Mouse (Mus musculus) neural tube, embryonic 11.5 days (tissue): ENCODE data around the gene Acta2. TPM values are rescaled to one million over a fixed set of nuclear protein-coding genes. Genes with fewer than 3 reads are reported as not detected.

Source experiments
- ATAC-seq: fragments of 200-750 bp; cut with Nextera tagmentation; 2 replicates; pipeline ENCODE4 v1.8.0; 2017; ENCODE audit warnings: moderate number of reproducible peaks, mild to moderate bottlenecking, moderate TSS enrichment, moderate library complexity; ENCODE audit not compliant: insufficient read depth, low FRiP score, low TSS enrichment
- DNase-seq: peaks from one replicate; pipeline ENCODE4 v3.0.0-alpha.2; 2015; ENCODE audit warnings: low spot score
- H3K27ac ChIP-seq: fragments of 300-500 bp; sonication (generic); 2 replicates; pipeline ENCODE4 v1.5.1; 2014; ENCODE audit warnings: low read depth, mild to moderate bottlenecking, low read length
- H3K27me3 ChIP-seq: fragments of 300-500 bp; sonication (generic); 2 replicates; pipeline ENCODE4 v1.6.1; 2014; ENCODE audit warnings: mild to moderate bottlenecking, low read length, mixed read lengths; ENCODE audit not compliant: control insufficient read depth, insufficient read depth
- H3K36me3 ChIP-seq: fragments of 300-500 bp; sonication (generic); 2 replicates; pipeline ENCODE4 v1.6.1; 2014; ENCODE audit warnings: mild to moderate bottlenecking, low read length, moderate library complexity, mixed read lengths; ENCODE audit not compliant: control insufficient read depth, insufficient read depth
- H3K4me1 ChIP-seq: fragments of 300-500 bp; sonication (generic); 2 replicates; pipeline ENCODE4 v1.6.1; 2014; ENCODE audit warnings: low read length, mixed read lengths; ENCODE audit not compliant: control insufficient read depth, insufficient read depth
- H3K4me2 ChIP-seq: fragments of 300-500 bp; sonication (generic); 2 replicates; pipeline ENCODE4 v1.6.1; 2014; ENCODE audit warnings: low read depth, mild to moderate bottlenecking, moderate library complexity
- H3K4me3 ChIP-seq: fragments of 300-500 bp; sonication (generic); 2 replicates; pipeline ENCODE4 v1.5.1; 2014; ENCODE audit warnings: low read depth, low read length
- H3K9ac ChIP-seq: fragments of 300-500 bp; sonication (generic); 2 replicates; pipeline ENCODE4 v1.6.1; 2014; ENCODE audit warnings: mild to moderate bottlenecking, low read length
- H3K9me3 ChIP-seq: fragments of 300-500 bp; sonication (generic); 2 replicates; pipeline ENCODE4 v1.6.1; 2016; ENCODE audit warnings: low read length; ENCODE audit not compliant: control insufficient read depth
- WGBS: fragments of 180-500 bp; shearing (Covaris S2); extraction: QIAGEN DNeasy Blood & Tissue Kit; methylation state at CpG from one replicate; pipeline ENCODE4 v1.1.7; 2014; 5-methylcytosine and 5-hydroxymethylcytosine counted together
- polyA plus RNA-seq: library from polyadenylated mRNA; unstranded; fragments of >200 nt; fragmentation: Nextera tagmentation; extraction: Ambion mirVana; gene quantifications from 2 replicates; pipeline ENCODE4 v1.2.1, GENCODE M21; 2014

The Acta2 gene
- polyA plus RNA-seq, 1 experiment from 2014 or later = 62.3 TPM

- Histone ChIP-seq H3K9me3 (no peaks in the 10 kb centered on the region), H3K4me1 (no peaks in the 10 kb centered on the region), H3K9ac (no peak overlapping the region), H3K27me3 (no peaks in the 10 kb centered on the region), H3K27ac (no peak overlapping the region), H3K4me2 (no peak overlapping the region), H3K36me3 (no peaks in the 10 kb centered on the region), H3K4me3 (no peak overlapping the region)
- DNase-seq = no peak
- ATAC-seq = no peak
- 90% methylated on average over 6 of the region's 6 CpGs for WGBS
These were observed 28.2 kb upstream of the Acta2 start for GRCm38 (mm10) chr19:34283614-34284013.

GRCm38 (mm10) chr19:34278078-34278477 lies 22.7 kb upstream of the Acta2 start:
- H3K4me3 ChIP-seq = no peak overlapping the region
- H3K27me3 ChIP-seq = no peaks in the 10 kb centered on the region
- no peak for DNase-seq
- H3K9me3 ChIP-seq = no peaks in the 10 kb centered on the region
- H3K27ac ChIP-seq = no peak overlapping the region
- ATAC-seq = no peak
- H3K4me2 ChIP-seq = no peak overlapping the region
- H3K4me1 ChIP-seq = no peaks in the 10 kb centered on the region
- no peak overlapping the region for H3K9ac ChIP-seq
- WGBS = 90% methylated on average over 3 of the region's 3 CpGs
- H3K36me3 ChIP-seq = no peaks in the 10 kb centered on the region

GRCm38 (mm10) chr19:34273073-34273472 lies 17.7 kb upstream of the Acta2 start:
- H3K9me3 ChIP-seq = no peaks in the 10 kb centered on the region
- DNase-seq = no peak
- H3K27ac ChIP-seq = no peak overlapping the region
- no peaks in the 10 kb centered on the region for H3K4me1 ChIP-seq
- no peak overlapping the region for H3K9ac ChIP-seq
- no peak for ATAC-seq
- H3K4me3 ChIP-seq = no peak overlapping the region
- H3K27me3 ChIP-seq = no peaks in the 10 kb centered on the region
- H3K36me3 ChIP-seq = no peaks in the 10 kb centered on the region
- WGBS = 94% methylated on average over 1 of the region's 1 CpGs
- no peak overlapping the region for H3K4me2 ChIP-seq

GRCm38 (mm10) chr19:34270824-34271464 lies 15.6 kb upstream of the Acta2 start:
- no peaks in the 10 kb centered on the region for H3K4me1 ChIP-seq
- H3K36me3 ChIP-seq = no peaks in the 10 kb centered on the region
- no peaks in the 10 kb centered on the region for H3K9me3 ChIP-seq
- H3K9ac ChIP-seq = no peak overlapping the region
- H3K4me2 ChIP-seq = no peak overlapping the region
- 94% methylated on average over 13 of the region's 13 CpGs for WGBS
- no peak overlapping the region for H3K4me3 ChIP-seq
- H3K27me3 ChIP-seq = no peaks in the 10 kb centered on the region
- DNase-seq (no peak), ATAC-seq (no peak)
- H3K27ac ChIP-seq = no peak overlapping the region

- WGBS = 90% methylated on average over 11 of the region's 11 CpGs
- no peaks in the 10 kb centered on the region for H3K4me1 ChIP-seq
- no peak overlapping the region for H3K4me2 ChIP-seq
- no peak overlapping the region for H3K9ac ChIP-seq
- H3K9me3 ChIP-seq = no peaks in the 10 kb centered on the region
- no peak overlapping the region for H3K4me3 ChIP-seq
- no peak overlapping the region for H3K27ac ChIP-seq
- ATAC-seq (no peak), DNase-seq (no peak)
- no peaks in the 10 kb centered on the region for H3K27me3 ChIP-seq
- no peaks in the 10 kb centered on the region for H3K36me3 ChIP-seq
These were observed 14.8 kb upstream of the Acta2 start for GRCm38 (mm10) chr19:34270106-34270726.

GRCm38 (mm10) chr19:34268991-34269390 lies 13.6 kb upstream of the Acta2 start:
- no peak overlapping the region for H3K4me2 ChIP-seq
- H3K4me1 ChIP-seq = no peaks in the 10 kb centered on the region
- DNase-seq (no peak), ATAC-seq (no peak)
- no peaks in the 10 kb centered on the region for H3K27me3 ChIP-seq
- H3K27ac ChIP-seq = no peak overlapping the region
- 72% methylated on average over 1 of the region's 1 CpGs for WGBS
- H3K4me3 ChIP-seq = no peak overlapping the region
- H3K9ac ChIP-seq = no peak overlapping the region
- no peaks in the 10 kb centered on the region for H3K9me3 ChIP-seq
- H3K36me3 ChIP-seq = no peaks in the 10 kb centered on the region

- WGBS = 79% methylated on average over 5 of the region's 5 CpGs
- DNase-seq (no peak), ATAC-seq (no peak)
- Histone ChIP-seq H3K9ac (no peak overlapping the region), H3K4me1 (no peaks in the 10 kb centered on the region), H3K27me3 (no peaks in the 10 kb centered on the region), H3K4me2 (no peak overlapping the region), H3K9me3 (no peaks in the 10 kb centered on the region), H3K27ac (no peak overlapping the region), H3K36me3 (no peaks in the 10 kb centered on the region), H3K4me3 (no peak overlapping the region)
These were observed 10.3 kb upstream of the Acta2 start for GRCm38 (mm10) chr19:34265604-34266193.

- no peaks in the 10 kb centered on the region for H3K27me3 ChIP-seq
- H3K4me2 ChIP-seq = no peak overlapping the region
- 85% methylated on average over 2 of the region's 2 CpGs for WGBS
- no peaks in the 10 kb centered on the region for H3K4me1 ChIP-seq
- H3K9ac ChIP-seq = no peak overlapping the region
- DNase-seq = no peak
- H3K9me3 ChIP-seq = no peaks in the 10 kb centered on the region
- H3K4me3 ChIP-seq = no peak overlapping the region
- ATAC-seq = no peak
- H3K36me3 ChIP-seq = no peaks in the 10 kb centered on the region
- no peak overlapping the region for H3K27ac ChIP-seq
These were observed 7.0 kb upstream of the Acta2 start for GRCm38 (mm10) chr19:34262273-34262974.
